24 mouse cellular contexts compared by ENCODE assay signal in the genomic region with DNA sequence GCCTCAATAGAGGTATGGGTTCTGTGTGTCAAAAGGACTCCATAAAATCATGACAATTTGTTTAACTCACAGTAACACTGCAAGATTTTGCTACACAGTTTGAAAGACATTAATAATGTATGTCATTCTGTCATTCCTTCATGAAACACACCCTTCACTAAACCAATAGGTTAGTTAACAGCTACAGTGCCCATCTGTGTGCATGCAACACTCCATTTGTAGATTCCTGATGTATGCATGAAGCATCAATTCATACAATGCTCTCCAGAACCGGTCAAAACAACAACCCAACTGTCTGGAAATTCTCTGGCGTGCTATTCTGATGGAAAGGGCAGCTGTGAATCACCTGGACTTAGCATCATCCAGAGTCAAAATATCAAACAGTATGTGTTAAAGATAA.
"Had no signal": no experiment of that assay in that cellular context is flagged by ENCODE, and none has a peak within 500 bp of the region (broad histone marks: within the 10 kb centered on the region; RNA-seq: fewer than 3 reads in every experiment).

No protein-coding gene starts in this region.

- H3K4me3 ChIP-seq: heart, embryonic 10.5 days; heart, embryonic 12.5 days; hindbrain, embryonic 10.5 days; hindbrain, embryonic 12.5 days; intestine, embryonic 15.5 days; left cerebral cortex, adult 2 months; limb, embryonic 13.5 days; limb, embryonic 15.5 days; liver, embryonic 12.5 days had no signal

- H3K36me3 ChIP-seq: heart, embryonic 10.5 days; heart, embryonic 12.5 days; hindbrain, embryonic 10.5 days; hindbrain, embryonic 12.5 days; intestine, embryonic 15.5 days; limb, embryonic 13.5 days; limb, embryonic 15.5 days; liver, embryonic 12.5 days had no signal

- DNase-seq: gastrocnemius, postnatal 25 days; heart, adult 18-20 months; heart, postnatal 10 days; heart, postnatal 4 days; kidney, adult 18-20 months; kidney, adult 8-10 months; kidney, postnatal 10 days; kidney, postnatal 25 days; kidney, postnatal 4 days; lung, adult 18-20 months had no signal

- ATAC-seq: hindbrain, embryonic 16.5 days; inflammation-experienced regulatory T-cells, adult 6 months; intestine, embryonic 15.5 days; intestine, postnatal 0 days; liver, embryonic 12.5 days had no signal

- H3K27me3 ChIP-seq: heart, embryonic 12.5 days; hindbrain, embryonic 12.5 days; intestine, embryonic 15.5 days; limb, embryonic 13.5 days; limb, embryonic 15.5 days; liver, embryonic 12.5 days had no signal

- H3K9ac ChIP-seq: heart, embryonic 12.5 days; hindbrain, embryonic 12.5 days; hindbrain, embryonic 14.5 days; intestine, embryonic 15.5 days; limb, embryonic 13.5 days; limb, embryonic 15.5 days; liver, embryonic 12.5 days; liver, embryonic 14.5 days had no signal

- H3K9me3 ChIP-seq: heart, embryonic 10.5 days; heart, embryonic 12.5 days; hindbrain, embryonic 10.5 days; hindbrain, embryonic 12.5 days; intestine, embryonic 15.5 days; limb, embryonic 13.5 days; limb, embryonic 15.5 days; liver, embryonic 12.5 days had no signal

- H3K27ac ChIP-seq: heart, embryonic 10.5 days; hindbrain, embryonic 10.5 days; hindbrain, embryonic 12.5 days; hindbrain, embryonic 14.5 days; intestine, embryonic 15.5 days; left cerebral cortex, adult 2 months; limb, embryonic 13.5 days; limb, embryonic 15.5 days; liver, embryonic 12.5 days; liver, embryonic 14.5 days had no signal

- H3K4me1 ChIP-seq: heart, embryonic 10.5 days; heart, embryonic 12.5 days; hindbrain, embryonic 10.5 days; hindbrain, embryonic 12.5 days; intestine, embryonic 15.5 days; limb, embryonic 13.5 days; limb, embryonic 15.5 days; liver, embryonic 12.5 days had no signal

- H3K4me2 ChIP-seq: heart, embryonic 12.5 days; hindbrain, embryonic 12.5 days; hindbrain, embryonic 14.5 days; intestine, embryonic 15.5 days; limb, embryonic 13.5 days; limb, embryonic 15.5 days; liver, embryonic 12.5 days had no signal
